Mouse (Mus musculus): Measurements from ENCODE around the gene Ccdc85c. TPM values are rescaled to one million over a fixed set of nuclear protein-coding genes. Genes with fewer than 3 reads are reported as not detected.

Ccdc85c gene
- polyA plus RNA-seq, 1 experiment, result 22.5 TPM

- 85% methylated on average over 13 of the region's 13 CpGs for WGBS
- H3K4me3 ChIP-seq (replicated peaks; ENCODE audit: extremely low read depth, low read depth, low read length), result no peak overlapping the region
- no peak for DNase-seq
- H3K4me1 ChIP-seq (ENCODE audit: control insufficient read depth, insufficient read depth, low read length), result no peaks in the 10 kb centered on the region
- TF ChIP-seq POLR2A (IDR thresholded peaks at IDR 0.05; ENCODE audit: borderline replicate concordance, extremely low read depth, low read depth, low read length) (no peak), CTCF (IDR thresholded peaks at IDR 0.05; ENCODE audit: insufficient read depth, low read length) (no peak)
Measured at GRCm38 (mm10) chr12:108226216-108226615, 49.0 kb downstream of the Ccdc85c start.

GRCm38 (mm10) chr12:108225781-108226180 lies 49.4 kb downstream of the Ccdc85c start:
- DNase-seq, result no peak
- Histone ChIP-seq H3K4me1 (ENCODE audit: control insufficient read depth, insufficient read depth, low read length) (no peaks in the 10 kb centered on the region), H3K4me3 (replicated peaks; ENCODE audit: extremely low read depth, low read depth, low read length) (no peak overlapping the region)
- TF ChIP-seq POLR2A (IDR thresholded peaks at IDR 0.05; ENCODE audit: borderline replicate concordance, extremely low read depth, low read depth, low read length), result no peak
- no peak for TF ChIP-seq CTCF (IDR thresholded peaks at IDR 0.05; ENCODE audit: insufficient read depth, low read length)
- WGBS, result 66% methylated on average over 7 of the region's 7 CpGs

- WGBS, result 73% methylated on average over 4 of the region's 8 CpGs
- no peak for DNase-seq
- Histone ChIP-seq H3K4me1 (ENCODE audit: control insufficient read depth, insufficient read depth, low read length) (peaks cover 3% of the 10 kb centered on the region; the same call in 1 of the 2 replicates), H3K4me3 (replicated peaks; ENCODE audit: extremely low read depth, low read depth, low read length) (no peak overlapping the region)
- TF ChIP-seq CTCF (IDR thresholded peaks at IDR 0.05; ENCODE audit: insufficient read depth, low read length) (no peak), POLR2A (IDR thresholded peaks at IDR 0.05; ENCODE audit: borderline replicate concordance, extremely low read depth, low read depth, low read length) (no peak)
Measured at GRCm38 (mm10) chr12:108223357-108223756, 51.9 kb downstream of the Ccdc85c start.

GRCm38 (mm10) chr12:108221712-108222111 lies 53.5 kb downstream of the Ccdc85c start:
- DNase-seq, result no peak
- WGBS, result 91% methylated on average over 7 of the region's 7 CpGs
- H3K4me3 ChIP-seq (replicated peaks; ENCODE audit: extremely low read depth, low read depth, low read length), result no peak overlapping the region
- no peak for TF ChIP-seq POLR2A (IDR thresholded peaks at IDR 0.05; ENCODE audit: borderline replicate concordance, extremely low read depth, low read depth, low read length)
- TF ChIP-seq CTCF (IDR thresholded peaks at IDR 0.05; ENCODE audit: insufficient read depth, low read length), result no peak
- H3K4me1 ChIP-seq (ENCODE audit: control insufficient read depth, insufficient read depth, low read length), result peaks cover 3% of the 10 kb centered on the region; the same call in 1 of the 2 replicates

GRCm38 (mm10) chr12:108221206-108221605 lies 54.0 kb downstream of the Ccdc85c start:
- no peak overlapping the region for H3K4me3 ChIP-seq (replicated peaks; ENCODE audit: extremely low read depth, low read depth, low read length)
- TF ChIP-seq POLR2A (IDR thresholded peaks at IDR 0.05; ENCODE audit: borderline replicate concordance, extremely low read depth, low read depth, low read length) (no peak), CTCF (IDR thresholded peaks at IDR 0.05; ENCODE audit: insufficient read depth, low read length) (no peak)
- no peak for DNase-seq
- peaks cover 3% of the 10 kb centered on the region; the same call in 1 of the 2 replicates for H3K4me1 ChIP-seq (ENCODE audit: control insufficient read depth, insufficient read depth, low read length)
- 46% methylated on average over 10 of the region's 10 CpGs for WGBS

GRCm38 (mm10) chr12:108220621-108221020 lies 54.6 kb downstream of the Ccdc85c start:
- no peak for DNase-seq
- TF ChIP-seq POLR2A (IDR thresholded peaks at IDR 0.05; ENCODE audit: borderline replicate concordance, extremely low read depth, low read depth, low read length) (no peak), CTCF (IDR thresholded peaks at IDR 0.05; ENCODE audit: insufficient read depth, low read length) (no peak)
- WGBS, result 67% methylated on average over 12 of the region's 12 CpGs

GRCm38 (mm10) chr12:108219825-108220616 lies 55.2 kb downstream of the Ccdc85c start:
- 59% methylated on average over 21 of the region's 21 CpGs for WGBS
- Histone ChIP-seq H3K4me3 (replicated peaks; ENCODE audit: extremely low read depth, low read depth, low read length) (no peak overlapping the region), H3K4me1 (ENCODE audit: control insufficient read depth, insufficient read depth, low read length) (peaks cover 3% of the 10 kb centered on the region; the same call in 1 of the 2 replicates)
- TF ChIP-seq POLR2A (IDR thresholded peaks at IDR 0.05; ENCODE audit: borderline replicate concordance, extremely low read depth, low read depth, low read length) (no peak), CTCF (IDR thresholded peaks at IDR 0.05; ENCODE audit: insufficient read depth, low read length) (no peak)
- DNase-seq, result no peak

More at GRCm38 (mm10) chr12:108220621-108221020, 54.6 kb downstream of the Ccdc85c start:
- Histone ChIP-seq H3K4me3 (replicated peaks; ENCODE audit: extremely low read depth, low read depth, low read length) (no peak overlapping the region), H3K4me1 (ENCODE audit: control insufficient read depth, insufficient read depth, low read length) (peaks cover 3% of the 10 kb centered on the region; the same call in 1 of the 2 replicates)

GRCm38 (mm10) chr12:108219163-108219562 lies 56.1 kb downstream of the Ccdc85c start:
- Histone ChIP-seq H3K4me1 (ENCODE audit: control insufficient read depth, insufficient read depth, low read length) (peaks cover 4% of the 10 kb centered on the region), H3K4me3 (replicated peaks; ENCODE audit: extremely low read depth, low read depth, low read length) (no peak overlapping the region)
- TF ChIP-seq CTCF (IDR thresholded peaks at IDR 0.05; ENCODE audit: insufficient read depth, low read length), result no peak
- TF ChIP-seq POLR2A (IDR thresholded peaks at IDR 0.05; ENCODE audit: borderline replicate concordance, extremely low read depth, low read depth, low read length), result no peak
- 40% methylated on average over 15 of the region's 15 CpGs for WGBS
- DNase-seq, result no peak

GRCm38 (mm10) chr12:108217572-108217971 lies 57.7 kb downstream of the Ccdc85c start:
- WGBS, result 59% methylated on average over 5 of the region's 5 CpGs
- Histone ChIP-seq H3K4me1 (ENCODE audit: control insufficient read depth, insufficient read depth, low read length) (peaks cover 7% of the 10 kb centered on the region), H3K4me3 (replicated peaks; ENCODE audit: extremely low read depth, low read depth, low read length) (no peak overlapping the region)
- DNase-seq, result peak; percentile 62
- no peak for TF ChIP-seq POLR2A (IDR thresholded peaks at IDR 0.05; ENCODE audit: borderline replicate concordance, extremely low read depth, low read depth, low read length)
- TF ChIP-seq CTCF (IDR thresholded peaks at IDR 0.05; ENCODE audit: insufficient read depth, low read length), result peak; percentile 84
